Mouse (Mus musculus) gastrocnemius, postnatal 36 days (tissue): Measurements from ENCODE around the gene Nfx1. TPM values are rescaled to one million over a fixed set of nuclear protein-coding genes. Genes with fewer than 3 reads are reported as not detected.

Experiments
- microRNA-seq, 2 experiments: library from miRNA; unstranded; fragments of <30 nt; microRNA quantifications; one replicate each; pipeline ENCODE4 v1.2.0; 2021
- total RNA-seq, 2 experiments: library from RNA; stranded (reverse); gene quantifications; 2 replicates each; pipeline ENCODE4 v1.2.3; 2021

The Nfx1 gene
- total RNA-seq, 2 experiments from 2014 or later = 17.3 to 21.8 TPM

Small RNA genes within 50 kb of the gene (microRNA-seq; reads per million reads assigned to microRNA genes)
- gene Mir3094 = 0.74 to 2.1 reads per million in 2 experiments

Other genes with a start within 250 kb of the Nfx1 start
- gene Dnaja1, start 248.8 kb upstream of the Nfx1 start, total RNA-seq = 10 to 100 TPM; 31.8 to 38.3 TPM
- gene Smu1, start 213.0 kb upstream of the Nfx1 start, total RNA-seq = 10 to 100 TPM; 23.7 to 28.3 TPM
- gene B4galt1, start 116.9 kb upstream of the Nfx1 start, total RNA-seq = 10 to 100 TPM; 28.1 to 29.9 TPM
- not detected for gene Spink4, start 50.9 kb upstream of the Nfx1 start, total RNA-seq
- gene Bag1, start 22.6 kb upstream of the Nfx1 start, total RNA-seq = 100 to 1,000 TPM; 185 to 205 TPM
- gene Chmp5, start 22.5 kb upstream of the Nfx1 start, total RNA-seq = 10 to 100 TPM; 21.2 to 21.6 TPM
- 10 to 100 TPM; 10.5 to 10.8 TPM for gene Aqp7, start 77.2 kb downstream of the Nfx1 start, total RNA-seq
- gene Aqp3, start 127.3 kb downstream of the Nfx1 start, total RNA-seq = not detected
- 10 to 100 TPM; 13.9 to 15.4 TPM for gene Nol6, start 153.5 kb downstream of the Nfx1 start, total RNA-seq
- 100 to 1,000 TPM; 122 to 145 TPM for gene Ube2r2, start 164.8 kb downstream of the Nfx1 start, total RNA-seq